Mouse (Mus musculus): ENCODE results near the gene Gpr37l1. TPM values are rescaled to one million over a fixed set of nuclear protein-coding genes. Genes with fewer than 3 reads are reported as not detected.

The Gpr37l1 gene
- polyA plus RNA-seq, 1 experiment from 2014 or later = not detected

DNA sequence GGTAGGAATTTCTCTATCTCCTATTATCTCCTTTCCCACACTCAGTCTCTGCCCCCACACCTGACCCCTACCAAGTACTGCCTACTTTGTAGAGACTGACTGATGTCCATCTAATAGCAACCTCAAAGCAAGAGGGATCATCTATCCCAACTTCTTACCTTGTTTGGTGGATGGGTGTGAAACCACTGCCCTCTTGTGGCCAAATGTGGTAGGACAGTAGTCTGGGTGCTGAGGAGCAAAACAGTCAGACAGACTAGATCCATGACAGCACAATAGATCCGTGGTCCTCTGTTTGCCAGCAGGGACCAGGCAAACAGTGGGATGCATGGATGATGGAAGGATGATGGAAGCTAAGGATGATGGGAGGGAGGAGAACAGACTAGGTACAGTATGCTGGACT is 31.0 kb downstream of the Gpr37l1 start:
- H3K4me2 ChIP-seq = no peak overlapping the region
- no peak for ATAC-seq (ENCODE audit: insufficient read depth)
- no peak overlapping the region for H3K27ac ChIP-seq (ENCODE audit: low read depth)
- no peaks in the 10 kb centered on the region for H3K27me3 ChIP-seq (ENCODE audit: insufficient read depth, low read length)
- TF ChIP-seq CTCF (IDR thresholded peaks at IDR 0.05; ENCODE audit: low read depth) = peak; percentile 99
- H3K9ac ChIP-seq = no peak overlapping the region
- no peaks in the 10 kb centered on the region for H3K36me3 ChIP-seq (ENCODE audit: insufficient read depth)
- H3K4me3 ChIP-seq (ENCODE audit: low read depth, low read length) = no peak overlapping the region
- WGBS = 3% methylated on average over 1 of the region's 1 CpGs
- H3K4me1 ChIP-seq (ENCODE audit: insufficient read depth) = 0 out of 2 replicates have a peak, but pooled peaks cover 6% of the 10 kb centered on the region
- peak; percentile 87 for DNase-seq
- no peaks in the 10 kb centered on the region for H3K9me3 ChIP-seq (ENCODE audit: low read depth, low read length)

DNA sequence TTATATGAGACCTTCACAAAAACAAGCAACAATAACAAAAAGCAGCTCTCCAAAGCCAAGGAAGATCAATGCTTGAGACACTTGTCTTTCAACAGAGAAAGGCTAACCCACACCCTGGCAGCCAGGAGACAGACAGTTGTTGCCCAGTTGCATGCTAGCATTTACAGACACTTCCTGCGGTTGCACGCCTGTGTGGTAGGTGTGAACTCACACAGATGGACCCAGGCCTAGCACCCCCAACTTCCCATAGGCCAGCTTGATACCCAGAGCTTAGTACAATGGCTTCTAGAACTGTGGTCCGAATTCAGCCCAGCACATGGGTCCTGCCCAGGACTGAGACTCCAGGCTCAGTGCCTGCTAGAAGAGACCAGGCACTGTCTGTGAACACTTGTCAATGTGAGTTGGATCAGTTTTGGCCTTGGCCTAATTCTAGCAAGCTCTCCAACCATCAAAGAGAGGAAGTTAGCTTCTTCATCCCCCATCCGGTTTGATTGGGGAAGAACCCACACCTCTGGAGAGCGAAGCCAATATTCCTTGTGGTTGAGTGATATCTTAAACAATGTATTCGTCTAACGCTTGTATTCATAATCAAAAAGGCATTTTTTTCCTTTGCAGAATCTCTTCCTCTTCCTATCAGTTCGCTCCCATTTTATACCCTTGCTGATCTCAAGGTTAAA is 32.2 kb downstream of the Gpr37l1 start:
- no peak overlapping the region for H3K27ac ChIP-seq (ENCODE audit: low read depth)
- H3K27me3 ChIP-seq (ENCODE audit: insufficient read depth, low read length) = no peaks in the 10 kb centered on the region
- ATAC-seq (ENCODE audit: insufficient read depth) (no peak), DNase-seq (no peak)
- no peak for TF ChIP-seq CTCF (IDR thresholded peaks at IDR 0.05; ENCODE audit: low read depth)
- H3K4me2 ChIP-seq = no peak overlapping the region
- peaks cover 13% of the 10 kb centered on the region; the same call in 1 of the 2 replicates for H3K4me1 ChIP-seq (ENCODE audit: insufficient read depth)
- H3K9me3 ChIP-seq (ENCODE audit: low read depth, low read length) = no peaks in the 10 kb centered on the region
- 80% methylated on average over 8 of the region's 8 CpGs for WGBS
- H3K9ac ChIP-seq = no peak overlapping the region
- H3K4me3 ChIP-seq (ENCODE audit: low read depth, low read length) = no peak overlapping the region
- H3K36me3 ChIP-seq (ENCODE audit: insufficient read depth) = no peaks in the 10 kb centered on the region

DNA sequence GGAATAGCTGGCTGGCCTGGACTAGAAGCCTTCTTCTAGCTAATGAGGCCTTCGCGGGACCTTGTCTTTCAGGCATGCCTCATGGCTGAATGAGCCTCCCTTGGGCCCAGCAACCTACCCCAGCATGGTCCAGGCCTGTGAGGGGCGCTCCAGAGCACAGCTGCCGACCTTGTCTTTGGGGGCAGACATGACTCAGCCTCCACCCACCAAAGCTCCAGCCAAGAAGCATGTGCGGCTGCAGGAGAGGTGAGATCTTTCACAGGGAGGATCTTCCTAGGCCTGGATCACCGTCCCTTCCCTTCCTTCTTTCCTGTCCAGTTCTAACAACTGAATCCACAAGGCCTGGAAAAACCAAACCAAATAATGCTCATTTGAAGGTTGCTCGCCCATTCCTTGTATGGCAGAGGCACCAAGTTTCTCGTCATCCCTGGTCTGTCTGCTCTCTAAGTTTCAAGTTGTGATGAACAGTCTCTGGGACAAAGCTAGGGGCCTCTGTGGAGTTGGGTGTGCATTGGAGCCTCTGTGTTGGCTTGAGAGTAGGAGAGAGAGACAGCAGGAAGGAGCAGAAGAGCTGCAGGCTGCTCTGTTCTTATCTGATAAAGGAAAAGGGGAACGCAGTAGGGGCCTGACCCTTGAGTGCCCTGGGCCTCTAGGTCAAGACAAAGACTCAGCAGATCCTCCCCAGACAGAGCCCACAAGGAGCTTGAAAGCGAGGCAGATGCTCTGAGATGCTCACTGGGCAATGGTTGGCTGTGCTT is 33.6 kb downstream of the Gpr37l1 start:
- Histone ChIP-seq H3K36me3 (ENCODE audit: insufficient read depth) (no peaks in the 10 kb centered on the region), H3K4me3 (ENCODE audit: low read depth, low read length) (no peak overlapping the region), H3K27me3 (ENCODE audit: insufficient read depth, low read length) (no peaks in the 10 kb centered on the region), H3K9ac (no peak overlapping the region), H3K27ac (ENCODE audit: low read depth) (no peak overlapping the region), H3K4me1 (ENCODE audit: insufficient read depth) (peaks cover 13% of the 10 kb centered on the region; the same call in 1 of the 2 replicates), H3K9me3 (ENCODE audit: low read depth, low read length) (no peaks in the 10 kb centered on the region), H3K4me2 (no peak overlapping the region)
- 77% methylated on average over 10 of the region's 10 CpGs for WGBS
- ATAC-seq (ENCODE audit: insufficient read depth) (no peak), DNase-seq (no peak)
- TF ChIP-seq CTCF (IDR thresholded peaks at IDR 0.05; ENCODE audit: low read depth) = no peak

DNA sequence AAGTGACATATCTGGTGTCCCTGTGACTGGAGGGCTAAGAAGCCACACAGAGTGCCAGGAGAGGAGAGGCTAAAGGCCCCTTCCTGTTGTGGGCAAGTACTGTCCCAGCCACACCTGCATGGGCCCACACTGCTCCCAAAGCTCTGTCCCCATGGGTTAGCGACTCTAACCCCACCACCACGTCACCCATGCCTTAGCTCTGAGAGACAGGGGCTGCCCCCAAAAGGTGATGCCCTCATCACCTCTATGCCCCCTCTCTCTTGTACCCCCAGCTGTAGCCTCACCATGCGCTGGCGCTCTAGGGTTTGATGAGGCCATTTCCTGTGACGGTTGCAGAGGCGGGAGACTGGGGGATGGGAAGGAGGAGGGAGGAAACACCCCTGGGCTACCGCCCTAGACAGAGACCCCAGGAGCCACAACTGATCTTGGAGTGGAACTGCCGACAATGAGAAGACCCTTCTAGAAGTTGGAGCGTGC is 34.5 kb downstream of the Gpr37l1 start:
- Histone ChIP-seq H3K4me3 (ENCODE audit: low read depth, low read length) (no peak overlapping the region), H3K9me3 (ENCODE audit: low read depth, low read length) (no peaks in the 10 kb centered on the region), H3K27me3 (ENCODE audit: insufficient read depth, low read length) (no peaks in the 10 kb centered on the region), H3K9ac (no peak overlapping the region), H3K4me2 (peak overlapping the region; percentile 8; the same call in 1 of the 2 replicates), H3K4me1 (ENCODE audit: insufficient read depth) (peaks cover 13% of the 10 kb centered on the region; the same call in 1 of the 2 replicates), H3K27ac (ENCODE audit: low read depth) (no peak overlapping the region; the same call in 1 of the 2 replicates), H3K36me3 (ENCODE audit: insufficient read depth) (no peaks in the 10 kb centered on the region)
- DNase-seq (no peak), ATAC-seq (ENCODE audit: insufficient read depth) (no peak)
- 83% methylated on average over 9 of the region's 9 CpGs for WGBS
- TF ChIP-seq CTCF (IDR thresholded peaks at IDR 0.05; ENCODE audit: low read depth) = no peak

DNA sequence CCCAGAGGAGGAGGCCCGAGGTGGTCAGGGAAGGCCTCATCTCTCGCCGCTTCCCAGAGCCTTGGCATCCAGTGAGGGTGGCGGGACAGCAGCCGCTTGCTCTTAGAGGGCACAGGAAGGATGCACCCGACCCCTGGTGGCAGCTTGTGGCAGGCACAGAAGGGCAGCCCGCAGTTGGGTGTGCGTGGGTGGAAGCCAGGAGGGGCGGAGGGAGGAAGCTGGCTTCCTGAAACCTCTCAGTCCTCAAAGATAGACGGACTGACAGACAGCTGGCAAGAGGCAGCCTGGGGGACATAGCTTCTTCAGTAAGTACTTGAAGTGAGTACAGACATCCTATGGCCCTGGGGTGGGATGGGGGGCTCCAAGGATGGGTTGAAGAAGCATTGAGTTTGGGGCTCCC is 35.0 kb downstream of the Gpr37l1 start, which contains the start of gene Ptpn7:
Gene Ptpn7 (plus strand): TSS at position 228 of the 400 bp plus-strand sequence.
- no peaks in the 10 kb centered on the region for H3K27me3 ChIP-seq (ENCODE audit: insufficient read depth, low read length)
- peak within 1 kb of the TSS; percentile 50; the same call in 1 of the 2 replicates for H3K27ac ChIP-seq (ENCODE audit: low read depth)
- H3K4me3 ChIP-seq (ENCODE audit: low read depth, low read length) = no peak within 1 kb of the TSS
- WGBS = 29% methylated on average over 10 of the region's 10 CpGs
- H3K4me1 ChIP-seq (ENCODE audit: insufficient read depth) = peaks cover 13% of the 10 kb centered on the region; the same call in 1 of the 2 replicates
- peak; percentile 74 for DNase-seq
- H3K36me3 ChIP-seq (ENCODE audit: insufficient read depth) = no peaks in the 10 kb centered on the region
- ATAC-seq (ENCODE audit: insufficient read depth) = no peak
- no peak within 1 kb of the TSS for H3K9ac ChIP-seq
- H3K4me2 ChIP-seq = peak within 1 kb of the TSS; percentile 8; the same call in 1 of the 2 replicates
- TF ChIP-seq CTCF (IDR thresholded peaks at IDR 0.05; ENCODE audit: low read depth) = peak; percentile 85
- no peaks in the 10 kb centered on the region for H3K9me3 ChIP-seq (ENCODE audit: low read depth, low read length)

DNA sequence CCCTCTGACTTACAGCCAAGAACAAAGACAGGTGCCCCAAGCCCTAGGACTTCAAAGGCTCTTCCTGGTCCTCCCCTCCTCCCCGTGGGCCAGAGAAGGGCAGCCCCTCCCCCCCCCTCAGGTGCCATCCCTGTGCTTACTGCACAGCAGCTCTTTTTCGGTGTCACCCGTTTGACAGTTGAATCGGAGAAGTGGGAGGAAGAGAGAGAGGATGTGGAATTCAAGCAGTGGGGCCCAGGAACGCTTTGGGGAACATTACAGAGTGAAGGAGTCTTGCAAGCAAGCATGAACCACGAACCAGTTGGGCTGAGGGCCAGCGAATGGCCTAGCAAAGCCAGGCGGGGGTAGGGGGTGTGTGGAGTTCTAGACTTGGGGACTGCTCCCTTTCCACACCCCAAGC is 35.9 kb downstream of the Gpr37l1 start:
- H3K9ac ChIP-seq = no peak overlapping the region; the same call in 1 of the 2 replicates
- peak overlapping the region; percentile 50; the same call in 1 of the 2 replicates for H3K27ac ChIP-seq (ENCODE audit: low read depth)
- 26% methylated on average over 8 of the region's 8 CpGs for WGBS
- peaks cover 13% of the 10 kb centered on the region; the same call in 1 of the 2 replicates for H3K4me1 ChIP-seq (ENCODE audit: insufficient read depth)
- no peaks in the 10 kb centered on the region for H3K9me3 ChIP-seq (ENCODE audit: low read depth, low read length)
- ATAC-seq (ENCODE audit: insufficient read depth) (no peak), DNase-seq (no peak)
- no peaks in the 10 kb centered on the region for H3K36me3 ChIP-seq (ENCODE audit: insufficient read depth)
- no peak overlapping the region for H3K4me2 ChIP-seq
- TF ChIP-seq CTCF (IDR thresholded peaks at IDR 0.05; ENCODE audit: low read depth) = no peak
- H3K4me3 ChIP-seq (ENCODE audit: low read depth, low read length) = no peak overlapping the region
- H3K27me3 ChIP-seq (ENCODE audit: insufficient read depth, low read length) = no peaks in the 10 kb centered on the region

DNA sequence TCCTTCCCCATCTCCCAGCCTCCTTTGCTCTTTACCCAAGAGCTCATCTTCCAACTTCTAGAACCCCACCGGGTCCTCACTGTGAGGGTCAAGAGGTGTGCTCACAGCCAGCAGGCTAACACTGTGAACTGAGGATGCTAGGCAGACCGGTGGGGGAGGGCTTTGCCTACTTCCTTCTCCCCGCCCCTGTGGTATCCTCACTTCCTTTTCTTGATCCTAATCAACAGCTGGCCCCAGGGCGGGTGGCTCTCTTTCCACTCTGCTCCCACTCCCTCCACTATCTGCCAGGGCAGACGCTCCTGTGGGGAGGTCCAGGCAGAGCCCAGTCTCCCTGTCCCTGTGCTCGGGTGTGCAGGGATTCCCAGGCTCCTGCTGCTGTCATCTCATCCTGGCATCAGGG is 36.4 kb downstream of the Gpr37l1 start:
- H3K4me1 ChIP-seq (ENCODE audit: insufficient read depth) = peaks cover 13% of the 10 kb centered on the region; the same call in 1 of the 2 replicates
- peak; percentile 42 for DNase-seq
- ATAC-seq (ENCODE audit: insufficient read depth) = no peak

More for the DNA sequence above, 36.4 kb downstream of the Gpr37l1 start:
- TF ChIP-seq CTCF (IDR thresholded peaks at IDR 0.05; ENCODE audit: low read depth) = no peak
- no peak overlapping the region for H3K9ac ChIP-seq
- H3K9me3 ChIP-seq (ENCODE audit: low read depth, low read length) = no peaks in the 10 kb centered on the region
- H3K36me3 ChIP-seq (ENCODE audit: insufficient read depth) = no peaks in the 10 kb centered on the region
- WGBS = 21% methylated on average over 6 of the region's 6 CpGs
- peak overlapping the region; percentile 50; the same call in 1 of the 2 replicates for H3K27ac ChIP-seq (ENCODE audit: low read depth)
- 0 out of 2 replicates have a peak overlapping the region, but pooled peaks have one; percentile 15 for H3K4me2 ChIP-seq
- H3K27me3 ChIP-seq (ENCODE audit: insufficient read depth, low read length) = no peaks in the 10 kb centered on the region
- H3K4me3 ChIP-seq (ENCODE audit: low read depth, low read length) = no peak overlapping the region

Data from lung, embryonic 14.5 days (tissue).